Mouse (Mus musculus) lung, adult 2 months (tissue): ENCODE results near the gene Phf8.

Experiments used
- CTCF ChIP-seq: fragments of 200-500 bp; IDR thresholded peaks from 2 replicates; pipeline ENCODE4 v1.5.1; 2011; ENCODE audit warnings: mild to moderate bottlenecking, low read length, control low read depth; ENCODE audit not compliant: insufficient read depth
- POLR2A ChIP-seq: fragments of 200-500 bp; IDR thresholded peaks from 2 replicates; pipeline ENCODE4 v1.6.1; 2011; ENCODE audit warnings: low read depth, mild to moderate bottlenecking, control low read depth, low read length, borderline replicate concordance; ENCODE audit errors: extremely low read depth

- TF ChIP-seq CTCF (no peak), POLR2A (no peak)
Observed at GRCm38 (mm10) chrX:151553356-151553755, 32.9 kb downstream of the Phf8 start.
